Mouse (Mus musculus) monocyte, adult 5-6 weeks (primary cell): ENCODE data around the gene Actl6b. TPM values are rescaled to one million over a fixed set of nuclear protein-coding genes. Genes with fewer than 3 reads are reported as not detected.
A peak's percentile ranks its signal among the peaks of the same experiment; 100 is the strongest.

ENCODE experiments used
- ATAC-seq: fragments of 153-309, 156-312 bp; replicated peaks from 2 replicates; pipeline ENCODE4 v1.8.0; 2017; ENCODE audit warnings: mild to moderate bottlenecking; ENCODE audit not compliant: low TSS enrichment, insufficient number of reproducible peaks, severe bottlenecking, poor library complexity, low FRiP score
- total RNA-seq: library from RNA; stranded (forward); fragments of 200-1000, 200-491, 200-594 nt; gene quantifications from 3 replicates; pipeline ENCODE4 v1.2.3, GENCODE M21; 2017

Gene Actl6b
- total RNA-seq, 1 experiment from 2014 or later: not detected

- ATAC-seq: no peak
Measured at GRCm38 (mm10) chr5:137526192-137526936, 27.0 kb upstream of the Actl6b start.

- no peak for ATAC-seq
Measured at GRCm38 (mm10) chr5:137527413-137527812, 25.9 kb upstream of the Actl6b start.

- no peak for ATAC-seq
Measured at GRCm38 (mm10) chr5:137528247-137528968, 24.9 kb upstream of the Actl6b start.

GRCm38 (mm10) chr5:137529221-137529995, 23.9 kb upstream of the Actl6b start:
- no peak for ATAC-seq

GRCm38 (mm10) chr5:137530075-137530474, 23.2 kb upstream of the Actl6b start:
- ATAC-seq: no peak

- peak; percentile 33 for ATAC-seq
Measured at GRCm38 (mm10) chr5:137530588-137531413, 22.5 kb upstream of the Actl6b start.

- no peak for ATAC-seq
Measured at GRCm38 (mm10) chr5:137531414-137532130, 21.7 kb upstream of the Actl6b start.

- no peak for ATAC-seq
Measured at GRCm38 (mm10) chr5:137532131-137532807, 21.0 kb upstream of the Actl6b start.

GRCm38 (mm10) chr5:137532808-137533116, 20.6 kb upstream of the Actl6b start:
- no peak; the same call in 1 of the 2 replicates for ATAC-seq

- ATAC-seq: peak; percentile 75
Measured at GRCm38 (mm10) chr5:137533117-137533827, 20.0 kb upstream of the Actl6b start, which contains the start of the genes Epo and Gnb2. Gene Epo (minus strand): TSS chr5:137533242. Gene Gnb2 (minus strand): TSS chr5:137533510.

- ATAC-seq: no peak
Measured at GRCm38 (mm10) chr5:137534762-137535161, 18.6 kb upstream of the Actl6b start.

GRCm38 (mm10) chr5:137535318-137535717, 18.0 kb upstream of the Actl6b start:
- ATAC-seq: no peak

- ATAC-seq: no peak
Measured at GRCm38 (mm10) chr5:137537461-137537860, 15.9 kb upstream of the Actl6b start.

- ATAC-seq: no peak
Measured at GRCm38 (mm10) chr5:137539291-137539801, 14.0 kb upstream of the Actl6b start.

- ATAC-seq: no peak
Measured at GRCm38 (mm10) chr5:137540991-137541390, 12.3 kb upstream of the Actl6b start.

GRCm38 (mm10) chr5:137541768-137542540, 11.4 kb upstream of the Actl6b start:
- ATAC-seq: no peak
